Mouse (Mus musculus) forebrain, embryonic 10.5 days (tissue): ENCODE results near the gene Senp7. TPM values are rescaled to one million over a fixed set of nuclear protein-coding genes. Genes with fewer than 3 reads are reported as not detected.
A peak's percentile ranks its signal among the peaks of the same experiment; 100 is the strongest.
"Not testable (repeated sequence)": the region's sequence is repeated elsewhere in the genome, so short reads cannot be mapped to it uniquely, and the experiment has no call there.

Experiments used
- DNase-seq: peaks from one replicate; pipeline ENCODE4 v3.0.0-alpha.2; 2017; ENCODE audit warnings: low spot score; ENCODE audit errors: extremely low spot score
- H3K27ac ChIP-seq: fragments of 300-500 bp; sonication (generic); 2 replicates; pipeline ENCODE4 v1.5.1; 2016; ENCODE audit warnings: mild to moderate bottlenecking
- H3K27me3 ChIP-seq: fragments of 300-500 bp; sonication (generic); 2 replicates; pipeline ENCODE4 v1.6.1; 2016; ENCODE audit warnings: mild to moderate bottlenecking; ENCODE audit not compliant: poor library complexity, severe bottlenecking
- H3K36me3 ChIP-seq: fragments of 300-500 bp; sonication (generic); replicated peaks from 2 replicates; pipeline ENCODE4 v1.6.1; 2016; ENCODE audit warnings: mild to moderate bottlenecking, moderate library complexity
- H3K4me1 ChIP-seq: fragments of 300-500 bp; sonication (generic); 2 replicates; pipeline ENCODE4 v1.6.1; 2016
- H3K4me3 ChIP-seq: fragments of 300-500 bp; sonication (generic); 2 replicates; pipeline ENCODE4 v1.5.1; 2016; ENCODE audit warnings: mild to moderate bottlenecking, moderate library complexity
- H3K9me3 ChIP-seq: fragments of 300-500 bp; sonication (generic); 2 replicates; pipeline ENCODE4 v1.6.1; 2016; ENCODE audit warnings: mild to moderate bottlenecking, moderate library complexity
- WGBS: fragments of 180-500 bp; shearing (Covaris S2); methylation state at CpG from one replicate; pipeline ENCODE4 v1.1.7; 2016; 5-methylcytosine and 5-hydroxymethylcytosine counted together
- polyA plus RNA-seq: library from polyadenylated mRNA; unstranded; fragments of >200 nt; fragmentation: Nextera tagmentation; extraction: Ambion mirVana; gene quantifications from 2 replicates; pipeline ENCODE4 v1.2.1, GENCODE M21; 2016

The Senp7 gene
- polyA plus RNA-seq, result 28.7 and 29.2 TPM in 2 replicates

DNA sequence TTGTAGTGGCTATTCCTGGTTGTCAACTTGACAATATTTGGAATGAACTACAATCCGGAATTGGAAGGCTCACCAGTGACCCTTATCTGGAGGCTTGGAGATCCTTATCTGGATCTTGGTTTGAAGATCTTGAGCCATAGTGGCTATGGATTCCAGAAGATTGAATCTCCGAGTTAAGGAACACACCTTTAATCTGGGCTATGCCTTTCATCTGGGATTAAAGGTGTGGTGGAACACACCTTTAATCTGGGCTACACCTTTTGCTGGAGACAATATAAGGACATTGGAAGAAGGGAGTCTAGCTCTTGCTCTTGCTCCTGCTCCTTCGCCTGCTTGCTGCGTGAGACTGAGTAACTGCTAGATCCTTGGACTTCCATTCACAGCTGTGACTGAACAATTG, at the start of gene Senp7:
TSS of gene Senp7 (plus strand) at position 301 of the 400 bp plus-strand sequence.
- no CpG with 5 or more reads among the region's 4 CpGs for WGBS
- not testable (repeated sequence) for H3K36me3 ChIP-seq, DNase-seq

GRCm38 (mm10) chr16:56006798-56007197, 41.3 kb upstream of the Senp7 start:
- 96% methylated on average over 11 of the region's 11 CpGs for WGBS
- H3K27ac ChIP-seq, result no peak overlapping the region
- no peaks in the 10 kb centered on the region for H3K27me3 ChIP-seq
- no peaks in the 10 kb centered on the region for H3K4me1 ChIP-seq
- no peak for DNase-seq
- H3K4me3 ChIP-seq, result no peak overlapping the region
- H3K9me3 ChIP-seq, result no peaks in the 10 kb centered on the region
- peaks cover 77% of the 10 kb centered on the region for H3K36me3 ChIP-seq

More for the DNA sequence above, at the start of gene Senp7:
- H3K4me3 ChIP-seq, H3K27ac ChIP-seq, H3K9me3 ChIP-seq, H3K4me1 ChIP-seq, H3K27me3 ChIP-seq: not testable (repeated sequence)

DNA sequence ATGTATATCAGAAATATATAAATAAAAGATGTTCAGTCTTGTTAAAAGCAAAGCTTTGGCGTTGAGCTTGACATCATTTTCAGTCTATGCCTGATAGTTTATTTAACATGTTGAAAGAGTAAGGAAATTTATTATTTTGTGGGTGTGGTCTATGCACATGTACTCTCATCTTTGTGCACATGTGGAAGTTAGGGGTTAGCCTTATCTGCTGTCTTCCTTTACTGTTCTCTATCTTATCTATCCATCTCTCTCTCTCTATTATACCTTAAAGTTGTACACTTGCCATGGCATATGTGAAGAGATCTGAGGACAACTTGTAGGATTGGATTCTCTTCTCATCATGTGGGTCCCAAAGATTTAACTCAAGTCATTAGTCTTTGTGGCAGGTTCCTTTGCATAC, 39.3 kb upstream of the Senp7 start:
- no peak overlapping the region for H3K27ac ChIP-seq
- peaks cover 80% of the 10 kb centered on the region for H3K36me3 ChIP-seq
- no peak for DNase-seq
- H3K4me1 ChIP-seq, result no peaks in the 10 kb centered on the region
- H3K27me3 ChIP-seq, result no peaks in the 10 kb centered on the region
- no peaks in the 10 kb centered on the region for H3K9me3 ChIP-seq
- no peak overlapping the region for H3K4me3 ChIP-seq
- WGBS, result 89% methylated on average over 1 of the region's 1 CpGs

- Histone ChIP-seq H3K4me3 (no peak overlapping the region), H3K9me3 (peaks cover 5% of the 10 kb centered on the region), H3K4me1 (no peaks in the 10 kb centered on the region), H3K27ac (no peak overlapping the region), H3K36me3 (peaks cover 69% of the 10 kb centered on the region), H3K27me3 (no peaks in the 10 kb centered on the region)
- 89% methylated on average over 10 of the region's 10 CpGs for WGBS
- no peak for DNase-seq
These were observed 35.1 kb upstream of the Senp7 start for GRCm38 (mm10) chr16:56012789-56013743.

DNA sequence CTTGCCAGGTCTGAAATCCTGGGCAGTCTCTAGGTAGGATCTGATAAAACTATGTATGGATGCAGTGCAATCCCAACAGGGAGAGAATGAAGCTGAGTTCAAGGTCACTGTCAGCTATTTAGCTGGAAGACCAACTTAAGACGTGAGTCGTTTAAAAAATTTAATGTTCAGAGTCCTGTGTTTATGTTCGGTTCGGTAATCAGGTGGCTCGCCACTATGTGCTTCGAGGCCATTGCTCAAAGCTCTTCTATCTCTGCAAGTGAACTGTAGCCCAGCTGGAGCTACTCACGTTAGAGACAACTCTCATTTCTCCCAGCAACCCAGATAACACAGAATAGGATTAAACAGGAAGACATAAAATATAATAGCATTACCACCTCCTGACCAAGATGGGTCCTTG, 34.1 kb upstream of the Senp7 start:
- Histone ChIP-seq H3K4me3 (no peak overlapping the region), H3K9me3 (peaks cover 5% of the 10 kb centered on the region), H3K4me1 (no peaks in the 10 kb centered on the region), H3K36me3 (peaks cover 71% of the 10 kb centered on the region), H3K27me3 (no peaks in the 10 kb centered on the region), H3K27ac (no peak overlapping the region)
- DNase-seq, result no peak
- WGBS, result 93% methylated on average over 7 of the region's 7 CpGs

- Histone ChIP-seq H3K27ac (no peak overlapping the region), H3K4me3 (no peak overlapping the region), H3K9me3 (peaks cover 5% of the 10 kb centered on the region), H3K36me3 (peaks cover 82% of the 10 kb centered on the region), H3K4me1 (no peaks in the 10 kb centered on the region), H3K27me3 (no peaks in the 10 kb centered on the region)
- 95% methylated on average over 7 of the region's 7 CpGs for WGBS
- no peak for DNase-seq
These were observed 28.5 kb upstream of the Senp7 start for GRCm38 (mm10) chr16:56019660-56020059.

GRCm38 (mm10) chr16:56027854-56028629, 20.1 kb upstream of the Senp7 start:
- Histone ChIP-seq H3K36me3 (peaks cover 51% of the 10 kb centered on the region), H3K4me3 (peak overlapping the region; percentile 90), H3K27me3 (no peaks in the 10 kb centered on the region), H3K9me3 (no peaks in the 10 kb centered on the region), H3K27ac (peak overlapping the region; percentile 98), H3K4me1 (peaks cover 24% of the 10 kb centered on the region)
- WGBS, result 53% methylated on average over 12 of the region's 12 CpGs
- DNase-seq, result no peak

DNA sequence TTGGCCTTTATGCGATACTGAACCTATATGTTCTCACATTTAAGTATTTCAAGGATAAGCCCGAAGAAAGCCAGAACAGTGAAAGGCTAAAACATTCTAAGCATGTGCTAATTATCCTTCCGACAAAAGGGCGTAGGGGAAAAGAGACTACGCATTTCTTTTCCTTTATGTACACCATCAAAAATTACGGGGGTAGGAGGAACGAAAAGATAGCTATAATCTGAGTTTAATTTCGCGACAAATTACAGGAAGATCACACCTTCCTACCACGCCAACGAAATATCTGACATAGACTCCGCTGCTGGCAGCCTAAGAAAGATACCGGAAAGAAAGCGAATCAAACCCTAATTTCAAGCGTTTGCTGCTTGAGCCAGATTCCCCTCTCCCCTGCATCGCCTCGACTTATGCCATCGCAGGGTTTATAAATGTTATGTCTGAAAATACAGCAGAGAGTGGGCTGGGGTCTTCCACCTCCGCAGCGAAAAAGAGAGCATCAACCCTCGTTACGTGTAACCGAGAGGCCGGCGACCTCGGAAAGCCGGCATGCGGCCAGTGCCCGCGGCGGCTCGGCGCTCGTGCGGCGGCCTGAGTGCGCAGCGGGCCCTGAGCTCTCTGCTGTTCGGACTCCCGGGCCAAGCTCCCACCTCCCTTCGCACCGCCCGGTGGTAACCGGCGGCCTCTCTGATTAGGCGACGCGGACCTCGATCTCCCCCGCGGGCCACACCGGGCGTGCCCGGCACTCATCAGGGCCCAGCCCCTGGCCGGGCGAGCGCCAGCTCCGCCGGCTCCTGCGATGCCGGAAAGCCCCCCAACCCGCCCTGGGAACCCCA, 19.2 kb upstream of the Senp7 start:
- Histone ChIP-seq H3K4me3 (peak overlapping the region; percentile 90), H3K4me1 (peaks cover 24% of the 10 kb centered on the region), H3K36me3 (peaks cover 53% of the 10 kb centered on the region), H3K27me3 (no peaks in the 10 kb centered on the region), H3K27ac (peak overlapping the region; percentile 98), H3K9me3 (no peaks in the 10 kb centered on the region)
- no peak for DNase-seq
- WGBS, result 1% methylated on average over 62 of the region's 62 CpGs

DNA sequence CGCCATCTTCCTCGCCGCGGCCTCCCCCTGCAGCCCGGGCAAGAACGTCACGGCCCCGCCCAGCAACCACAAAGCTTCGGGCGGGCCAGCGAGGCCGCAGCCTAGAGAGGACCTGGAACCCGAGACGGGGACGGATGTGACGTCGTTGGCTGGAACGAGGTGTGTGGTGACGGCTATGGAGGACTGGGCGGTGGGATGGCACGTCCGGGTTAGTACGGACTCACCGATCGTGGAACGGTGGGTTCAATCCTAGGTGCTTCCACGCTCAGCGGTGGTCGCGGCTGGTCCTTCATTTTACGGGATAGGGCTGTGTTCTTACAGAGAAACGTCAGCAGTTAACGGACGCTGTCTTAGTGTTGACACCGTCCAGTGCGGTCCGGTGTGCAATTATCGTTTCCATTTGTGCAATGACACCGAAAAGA, 18.5 kb upstream of the Senp7 start, which contains the start of gene Pcnp:
TSS of gene Pcnp (minus strand) at position 79 of the 422 bp plus-strand sequence.
- H3K9me3 ChIP-seq, result no peaks in the 10 kb centered on the region
- DNase-seq, result peak; percentile 99
- no peaks in the 10 kb centered on the region for H3K27me3 ChIP-seq
- H3K36me3 ChIP-seq, result peaks cover 54% of the 10 kb centered on the region
- H3K4me1 ChIP-seq, result peaks cover 24% of the 10 kb centered on the region
- peak within 1 kb of the TSS; percentile 98 for H3K27ac ChIP-seq
- under 1% methylated on average over 39 of the region's 39 CpGs for WGBS
- H3K4me3 ChIP-seq, result peak within 1 kb of the TSS; percentile 90

DNA sequence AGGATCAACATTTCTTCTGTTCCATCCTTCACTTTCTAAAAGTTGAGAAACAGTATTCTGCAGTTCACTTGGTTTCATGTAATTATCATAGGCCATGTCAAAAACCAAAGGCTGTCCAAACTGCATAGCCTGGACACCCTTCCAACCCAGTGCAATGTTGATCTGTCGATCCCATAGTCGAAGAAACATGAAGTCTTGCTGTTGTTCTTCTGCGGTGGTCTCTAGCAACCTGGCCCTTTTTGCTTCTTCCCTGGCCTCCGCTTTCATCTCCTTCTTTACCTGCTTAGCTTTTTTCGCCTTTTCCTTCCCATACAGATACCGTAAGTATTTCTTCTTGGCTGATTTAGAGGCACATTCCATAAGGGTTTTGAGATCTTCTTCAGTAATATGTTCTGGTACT, 13.6 kb upstream of the Senp7 start:
- Histone ChIP-seq H3K27ac (no peak overlapping the region), H3K27me3 (no peaks in the 10 kb centered on the region), H3K4me1 (peaks cover 31% of the 10 kb centered on the region), H3K36me3 (peaks cover 44% of the 10 kb centered on the region), H3K9me3 (no peaks in the 10 kb centered on the region), H3K4me3 (no peak overlapping the region)
- DNase-seq, result no peak
- 96% methylated on average over 6 of the region's 6 CpGs for WGBS

DNA sequence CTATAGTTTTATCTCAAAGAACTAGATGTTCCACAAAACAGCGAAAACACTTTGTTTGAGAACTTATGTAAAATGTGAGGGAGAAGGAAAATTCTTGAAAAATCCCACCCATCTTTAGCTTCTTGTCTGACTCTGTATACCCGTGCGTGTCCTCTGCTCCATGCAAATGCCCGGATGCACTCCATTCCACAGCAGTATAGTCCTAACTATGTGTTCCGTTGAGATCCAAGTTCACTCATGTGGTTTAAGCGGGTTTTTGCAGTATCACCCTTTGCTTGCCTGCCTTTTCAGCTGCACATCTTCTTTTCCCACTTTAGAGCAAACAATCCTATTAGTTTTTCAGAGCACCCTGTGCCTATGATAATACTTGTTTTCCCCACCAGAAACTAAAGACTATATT, 11.6 kb upstream of the Senp7 start:
- Histone ChIP-seq H3K4me3 (peak overlapping the region; percentile 94), H3K4me1 (peaks cover 18% of the 10 kb centered on the region), H3K27ac (0 out of 2 replicates have a peak overlapping the region, but pooled peaks have one; percentile 95), H3K27me3 (no peaks in the 10 kb centered on the region), H3K9me3 (no peaks in the 10 kb centered on the region), H3K36me3 (peaks cover 42% of the 10 kb centered on the region)
- 73% methylated on average over 6 of the region's 6 CpGs for WGBS
- DNase-seq, result no peak
